Mouse (Mus musculus) liver, embryonic 14.5 days (tissue): ENCODE measurements around the gene Olfr272.

Source experiments
- CTCF ChIP-seq: IDR thresholded peaks from 2 replicates; pipeline ENCODE4 v1.5.1; 2016; ENCODE audit warnings: antibody characterized with exemption, low read depth, control low read depth
- EP300 ChIP-seq: IDR thresholded peaks from 2 replicates; pipeline ENCODE4 v1.6.1; 2016; ENCODE audit warnings: antibody characterized with exemption, low read depth

DNA sequence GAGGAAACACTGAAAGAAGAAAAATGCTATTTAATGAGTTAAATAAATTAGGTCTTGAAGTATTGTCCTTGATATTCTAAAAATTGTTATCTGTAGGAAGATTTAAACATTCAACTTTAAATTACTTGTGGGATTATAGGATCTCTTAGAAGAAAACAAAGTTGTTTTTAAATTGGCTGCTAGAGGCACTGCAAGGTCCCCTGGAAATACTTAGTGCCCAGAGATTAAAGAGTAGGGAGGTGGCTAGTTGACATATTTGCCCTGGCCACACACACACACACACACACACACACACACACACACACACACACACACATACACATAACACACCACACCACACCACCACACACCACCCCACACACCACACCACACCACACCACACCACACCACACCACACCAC lies 45.3 kb upstream of the Olfr272 start, which contains the start of gene Olfr270:
- no peak for TF ChIP-seq CTCF
- no peak for TF ChIP-seq EP300
